Mouse (Mus musculus) thymus, adult 18-20 months (tissue): Measurements from ENCODE around the gene Rpl22l1.
"Not testable (repeated sequence)": the region's sequence is repeated elsewhere in the genome, so short reads cannot be mapped to it uniquely, and the experiment has no call there.

ENCODE experiments used
- DNase-seq, 2 experiments: peaks; one replicate each; pipeline ENCODE4 v3.0.0; 2022; ENCODE audit warnings: mixed read lengths in 2 of 2

The Rpl22l1 gene

DNA sequence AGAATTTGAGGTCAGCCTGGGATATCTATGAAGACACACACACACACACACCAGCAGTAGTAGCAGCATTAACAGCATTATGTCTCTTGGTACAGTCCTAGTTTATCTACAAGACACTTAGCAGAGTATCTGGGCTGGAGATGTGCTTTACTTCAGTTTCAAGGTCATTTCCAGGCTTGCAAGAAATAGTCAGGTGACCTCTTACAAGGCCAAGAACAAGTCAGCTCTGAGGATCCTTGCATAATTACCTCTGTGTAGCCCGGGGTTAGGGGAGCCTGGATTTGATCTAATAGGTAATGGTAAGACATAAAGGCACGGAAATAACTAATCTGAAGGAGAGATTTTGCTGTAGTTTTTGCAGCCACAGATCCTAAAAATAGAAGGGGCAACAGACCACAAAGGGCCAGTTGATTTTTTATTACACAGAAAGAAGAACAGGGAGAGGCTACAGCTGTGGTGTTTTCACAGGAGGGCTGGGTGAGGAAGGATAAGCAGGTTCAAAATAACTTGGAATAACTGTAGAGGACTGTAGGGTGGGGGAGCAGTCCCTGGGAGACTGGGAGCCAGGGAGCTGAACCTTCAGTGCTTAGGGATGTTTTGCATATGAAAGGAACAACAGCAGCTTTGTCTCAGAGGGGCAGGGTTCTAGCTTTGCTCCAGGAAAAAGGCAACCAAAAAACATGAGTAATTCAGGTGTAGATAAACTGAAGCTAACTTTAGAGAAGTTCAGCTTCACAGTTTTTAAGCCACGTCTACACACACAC is 36.8 kb downstream of the Rpl22l1 start:
- no peak for DNase-seq

DNA sequence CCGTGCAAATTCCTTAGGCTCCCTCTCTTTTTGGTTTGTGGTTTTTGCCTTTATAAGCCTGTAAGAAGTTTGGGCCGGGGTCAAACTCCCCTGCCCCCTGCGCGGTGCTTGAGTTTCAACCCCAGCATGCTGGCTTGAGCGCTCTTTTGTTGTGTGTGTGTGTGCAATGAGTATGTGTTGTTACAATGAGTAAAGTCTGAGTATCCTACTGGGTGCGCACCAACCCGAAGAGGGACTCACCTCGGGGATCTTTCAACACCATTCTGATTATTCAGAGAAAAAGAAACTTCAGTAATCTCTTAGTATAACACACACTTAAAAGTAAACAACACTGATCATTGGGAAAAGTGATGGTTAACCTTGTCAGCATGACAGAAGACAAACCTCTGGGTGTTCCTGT is 38.0 kb downstream of the Rpl22l1 start:
- DNase-seq, result no peak

DNA sequence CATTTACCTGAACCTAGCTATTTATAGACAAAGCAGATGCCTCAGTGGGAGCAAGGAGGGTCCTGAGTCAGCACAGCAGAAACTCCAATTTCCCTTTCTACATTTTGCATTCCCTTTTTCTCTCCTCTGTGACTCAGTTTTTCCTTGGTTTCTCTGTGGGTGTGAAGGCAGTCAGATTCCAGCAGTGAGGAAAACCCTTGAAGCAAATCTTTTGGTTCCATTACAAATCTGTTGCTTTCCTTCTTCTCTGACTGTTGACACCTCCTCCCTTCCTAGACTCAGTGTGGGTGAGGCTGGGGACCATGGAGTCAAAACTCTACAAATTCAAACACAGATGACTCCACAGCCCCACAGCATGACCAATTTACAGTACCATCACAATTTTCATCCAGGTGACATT is 41.9 kb downstream of the Rpl22l1 start:
- DNase-seq, result no peak

DNA sequence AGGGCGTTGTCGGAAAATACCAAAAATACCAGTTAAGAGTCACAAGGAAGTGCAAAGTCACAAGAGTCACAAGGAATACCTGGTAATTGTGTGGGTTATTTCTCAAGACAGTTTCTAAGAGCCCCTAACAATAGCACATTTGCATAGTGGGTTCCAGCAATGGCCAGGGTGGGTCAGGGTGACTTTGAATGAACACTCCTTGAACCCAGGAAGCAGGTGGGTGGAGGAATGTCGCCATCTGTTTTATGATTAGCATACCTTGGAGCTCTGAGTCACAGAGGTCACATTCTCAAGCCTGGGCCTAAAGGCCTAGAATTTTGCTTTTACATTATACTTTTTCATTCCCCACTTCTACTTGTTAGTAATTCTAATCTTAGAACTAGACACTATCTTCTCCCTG is 46.9 kb downstream of the Rpl22l1 start:
- DNase-seq, result not testable (repeated sequence)
